Mouse (Mus musculus): Measurements from ENCODE around the gene Sult2a1. TPM values are rescaled to one million over a fixed set of nuclear protein-coding genes. Genes with fewer than 3 reads are reported as not detected.

The Sult2a1 gene
- not detected for polyA plus RNA-seq (2017; shearing (Covaris generic))

GRCm38 (mm10) chr7:13837309-13837708 is at the start of gene Sult2a1:
TSS of gene Sult2a1 (minus strand) at chr7:13837409.

Other genes with a start within 250 kb of the Sult2a1 start
- gene Sult2a5, start 213.4 kb downstream of the Sult2a1 start, polyA plus RNA-seq (2017; shearing (Covaris generic)) = not detected
- gene Sult2a2, start 103.9 kb downstream of the Sult2a1 start, polyA plus RNA-seq (2017; shearing (Covaris generic)) = not detected
- not detected for gene Sult2a4, start 152.2 kb upstream of the Sult2a1 start, polyA plus RNA-seq (2017; shearing (Covaris generic))